Mouse (Mus musculus) hindbrain, embryonic 15.5 days (tissue): ENCODE measurements around the gene Gm5862. TPM values are rescaled to one million over a fixed set of nuclear protein-coding genes. Genes with fewer than 3 reads are reported as not detected.
"Not testable (repeated sequence)": the region's sequence is repeated elsewhere in the genome, so short reads cannot be mapped to it uniquely, and the experiment has no call there.

Experiments
- ATAC-seq: fragments of 200-750 bp; cut with Nextera tagmentation; 2 replicates; pipeline ENCODE4 v1.8.0; 2017; ENCODE audit warnings: low read depth, moderate number of reproducible peaks, moderate TSS enrichment; ENCODE audit not compliant: low FRiP score
- H3K27ac ChIP-seq: fragments of 300-500 bp; sonication (generic); replicated peaks from 2 replicates; pipeline ENCODE4 v1.5.1; 2015; ENCODE audit warnings: mild to moderate bottlenecking, inconsistent platforms
- H3K27me3 ChIP-seq: fragments of 300-500 bp; sonication (generic); 2 replicates; pipeline ENCODE4 v1.6.1; 2015; ENCODE audit warnings: control low read depth, inconsistent platforms
- H3K36me3 ChIP-seq: fragments of 300-500 bp; sonication (generic); 2 replicates; pipeline ENCODE4 v1.6.1; 2015; ENCODE audit warnings: control low read depth, inconsistent platforms
- H3K4me1 ChIP-seq: fragments of 300-500 bp; sonication (generic); replicated peaks from 2 replicates; pipeline ENCODE4 v1.6.1; 2015; ENCODE audit warnings: control low read depth, inconsistent platforms
- H3K4me2 ChIP-seq: fragments of 300-500 bp; sonication (generic); 2 replicates; pipeline ENCODE4 v1.6.1; 2015; ENCODE audit warnings: moderate library complexity, mild to moderate bottlenecking, inconsistent platforms
- H3K4me3 ChIP-seq: fragments of 300-500 bp; sonication (generic); 2 replicates; pipeline ENCODE4 v1.5.1; 2015; ENCODE audit warnings: mild to moderate bottlenecking, inconsistent platforms
- H3K9ac ChIP-seq: fragments of 300-500 bp; sonication (generic); 2 replicates; pipeline ENCODE4 v1.6.1; 2015; ENCODE audit warnings: inconsistent platforms
- H3K9me3 ChIP-seq: fragments of 300-500 bp; sonication (generic); 2 replicates; pipeline ENCODE4 v1.6.1; 2016; ENCODE audit warnings: control low read depth, inconsistent platforms
- WGBS: fragments of 180-500 bp; shearing (Covaris S2); methylation state at CpG from one replicate; pipeline ENCODE4 v1.1.7; 2015; 5-methylcytosine and 5-hydroxymethylcytosine counted together
- polyA plus RNA-seq: library from polyadenylated mRNA; unstranded; fragments of >200 nt; fragmentation: Nextera tagmentation; extraction: Ambion mirVana; gene quantifications from 2 replicates; pipeline ENCODE4 v1.2.1, GENCODE M21; 2015

Gm5862 gene
- polyA plus RNA-seq = 0.09 and 0.10 TPM in 2 replicates

DNA sequence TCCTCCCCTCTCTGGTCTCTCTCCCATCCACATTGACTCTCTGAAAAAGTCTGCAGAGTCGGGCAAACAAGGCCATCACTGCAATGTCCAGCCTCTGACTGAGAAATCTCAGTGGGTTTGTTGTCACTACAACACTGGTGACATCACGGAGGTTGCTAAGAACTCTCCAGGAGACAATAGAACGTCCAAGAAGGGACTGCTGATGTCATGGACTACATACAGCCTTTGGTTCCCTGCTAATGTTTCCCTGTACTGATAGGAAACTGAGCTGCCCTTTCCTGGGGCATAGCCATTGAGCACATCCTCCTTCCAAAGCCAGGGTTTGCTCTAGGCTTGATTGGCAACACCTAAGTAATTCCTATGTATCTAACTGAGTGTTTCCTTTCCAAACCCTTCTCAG is at the start of gene Gm5862:
Gene Gm5862, minus strand, starts transcription at position 101 of the 400 bp plus-strand sequence.
- WGBS = no CpG with 5 or more reads among the region's 3 CpGs
- not testable (repeated sequence) for H3K27ac ChIP-seq, H3K4me2 ChIP-seq, H3K4me1 ChIP-seq, H3K27me3 ChIP-seq, H3K4me3 ChIP-seq, ATAC-seq, H3K36me3 ChIP-seq, H3K9me3 ChIP-seq, H3K9ac ChIP-seq

DNA sequence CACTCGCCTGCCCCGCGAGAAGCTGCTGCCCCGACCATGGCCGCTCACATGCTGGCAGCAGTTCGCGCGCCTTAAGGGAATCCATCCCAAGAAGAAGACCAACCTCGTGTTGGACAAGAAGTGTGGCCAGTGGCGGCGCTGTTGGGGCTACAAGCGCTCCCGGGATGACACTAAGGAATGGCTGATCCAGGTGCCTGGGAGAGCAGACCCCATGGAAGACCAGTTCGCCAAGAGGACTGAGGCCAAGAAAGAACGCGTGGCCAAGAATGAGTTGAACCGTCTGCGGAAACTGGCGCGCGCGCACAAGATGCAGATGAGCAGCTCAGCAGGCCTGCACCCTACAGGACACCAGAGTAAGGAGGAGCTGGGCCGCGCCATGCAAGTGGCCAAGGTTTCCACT is 48.0 kb upstream of the Gm5862 start:
- H3K4me1 ChIP-seq = no peaks in the 10 kb centered on the region
- 92% methylated on average over 24 of the region's 24 CpGs for WGBS
- no peak overlapping the region for H3K27ac ChIP-seq
- H3K9ac ChIP-seq = no peak overlapping the region
- H3K36me3 ChIP-seq = no peaks in the 10 kb centered on the region
- H3K4me2 ChIP-seq = no peak overlapping the region
- H3K4me3 ChIP-seq = no peak overlapping the region
- no peaks in the 10 kb centered on the region for H3K27me3 ChIP-seq
- no peaks in the 10 kb centered on the region for H3K9me3 ChIP-seq
- ATAC-seq = no peak

DNA sequence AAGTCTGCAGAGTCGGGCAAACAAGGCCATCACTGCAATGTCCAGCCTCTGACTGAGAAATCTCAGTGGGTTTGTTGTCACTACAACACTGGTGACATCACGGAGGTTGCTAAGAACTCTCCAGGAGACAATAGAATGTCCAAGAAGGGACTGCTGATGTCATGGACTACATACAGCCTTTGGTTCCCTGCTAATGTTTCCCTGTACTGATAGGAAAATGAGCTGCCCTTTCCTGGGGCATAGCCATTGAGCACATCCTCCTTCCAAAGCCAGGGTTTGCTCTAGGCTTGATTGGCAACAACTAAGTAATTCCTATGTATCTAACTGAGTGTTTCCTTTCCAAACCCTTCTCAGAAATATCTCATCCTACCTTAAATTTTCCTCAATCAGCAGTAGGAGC is 35.8 kb upstream of the Gm5862 start, which contains the start of gene Gm7347:
Gene Gm7347, minus strand, starts transcription at position 101 of the 400 bp plus-strand sequence.
- WGBS = no CpG with 5 or more reads among the region's 2 CpGs
- not testable (repeated sequence) for H3K9me3 ChIP-seq, H3K9ac ChIP-seq, H3K27ac ChIP-seq, H3K36me3 ChIP-seq, H3K4me3 ChIP-seq, H3K4me2 ChIP-seq, ATAC-seq, H3K4me1 ChIP-seq, H3K27me3 ChIP-seq

DNA sequence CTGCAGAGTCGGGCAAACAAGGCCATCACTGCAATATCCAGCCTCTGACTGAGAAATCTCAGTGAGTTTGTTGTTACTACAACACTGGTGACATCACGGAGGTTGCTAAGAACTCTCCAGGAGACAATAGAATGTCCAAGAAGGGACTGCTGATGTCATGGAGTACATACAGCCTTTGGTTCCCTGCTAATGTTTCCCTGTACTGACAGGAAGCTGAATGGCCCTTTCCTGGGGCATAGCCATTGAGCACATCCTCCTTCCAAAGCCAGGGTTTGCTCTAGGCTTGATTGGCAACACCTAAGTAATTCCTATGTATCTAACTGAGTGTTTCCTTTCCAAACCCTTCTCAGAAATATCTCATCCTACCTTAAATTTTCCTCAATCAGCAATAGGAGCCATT is 16.7 kb upstream of the Gm5862 start, which contains the start of gene Speer4a:
Gene Speer4a, minus strand, starts transcription at position 101 of the 400 bp plus-strand sequence.
- WGBS = 81% methylated on average over 2 of the region's 2 CpGs
- H3K4me2 ChIP-seq, ATAC-seq: not testable (repeated sequence)

DNA sequence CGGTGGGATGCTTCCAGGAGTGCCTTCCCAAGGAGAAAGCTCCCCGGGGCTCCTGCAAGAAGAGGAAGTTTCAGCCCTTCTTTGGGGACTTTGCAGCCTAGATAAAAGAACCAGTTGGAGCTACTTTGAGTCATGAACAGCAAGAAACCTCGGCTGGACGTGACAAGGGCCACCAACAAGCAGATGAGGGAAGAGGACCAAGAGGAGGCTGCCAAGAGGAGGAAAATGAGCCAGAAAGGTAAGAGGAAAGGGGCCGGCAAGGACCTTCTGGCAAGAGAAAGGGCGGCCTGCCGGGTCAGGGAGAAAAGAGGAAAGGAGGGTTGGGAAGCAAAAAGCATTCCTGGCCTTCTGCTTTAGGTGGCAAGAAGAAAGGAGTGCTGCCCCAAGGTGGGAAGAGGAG is 15.0 kb downstream of the Gm5862 start:
- H3K36me3 ChIP-seq, H3K27ac ChIP-seq, H3K27me3 ChIP-seq, H3K4me1 ChIP-seq, ATAC-seq, H3K9ac ChIP-seq, H3K9me3 ChIP-seq: not testable (repeated sequence)
- Histone ChIP-seq H3K4me2 (peak overlapping the region; percentile 60), H3K4me3 (peak overlapping the region; percentile 38)
- WGBS = 67% methylated on average over 7 of the region's 7 CpGs

More for the DNA sequence above, 16.7 kb upstream of the Gm5862 start, which contains the start of gene Speer4a:
- H3K9ac ChIP-seq, H3K36me3 ChIP-seq, H3K4me3 ChIP-seq, H3K27me3 ChIP-seq, H3K27ac ChIP-seq, H3K9me3 ChIP-seq, H3K4me1 ChIP-seq: not testable (repeated sequence)

DNA sequence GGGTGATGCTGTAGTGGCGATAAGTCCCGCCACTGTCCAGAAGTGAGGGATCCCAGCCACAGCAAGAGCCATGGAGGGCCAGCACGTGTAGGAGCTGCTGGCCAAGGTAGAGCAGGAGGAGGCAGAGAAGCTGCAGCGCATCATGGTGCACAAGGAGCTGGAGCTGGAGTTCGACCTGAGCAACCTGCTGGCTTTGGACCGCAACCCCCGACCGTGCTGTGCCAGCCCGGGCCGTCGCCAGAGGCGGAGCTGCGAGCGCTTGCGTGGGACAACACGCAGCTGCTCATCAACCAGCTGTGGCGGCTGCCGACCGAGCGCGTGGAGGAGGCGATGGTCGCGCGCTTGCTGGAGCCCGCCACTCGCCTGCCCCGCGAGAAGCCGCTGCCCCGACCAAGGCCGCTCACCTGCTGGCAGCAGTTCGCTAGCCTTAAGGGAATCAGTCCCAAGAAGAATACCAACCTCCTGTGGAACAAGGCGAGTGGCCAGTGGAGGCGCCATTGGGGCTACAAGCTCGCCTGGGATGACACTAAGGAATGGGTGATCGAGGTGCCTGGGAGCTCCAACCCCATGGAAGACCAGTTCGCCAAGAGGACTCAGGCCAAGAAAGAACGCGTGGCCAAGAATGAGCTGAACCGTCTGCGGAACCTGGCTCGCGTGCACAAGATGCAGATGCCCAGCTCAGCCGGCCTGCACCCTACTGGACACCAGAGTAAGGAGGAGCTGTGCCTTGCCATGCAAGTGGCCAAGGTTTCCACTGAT is 15.6 kb downstream of the Gm5862 start:
- 20% methylated on average over 45 of the region's 45 CpGs for WGBS

DNA sequence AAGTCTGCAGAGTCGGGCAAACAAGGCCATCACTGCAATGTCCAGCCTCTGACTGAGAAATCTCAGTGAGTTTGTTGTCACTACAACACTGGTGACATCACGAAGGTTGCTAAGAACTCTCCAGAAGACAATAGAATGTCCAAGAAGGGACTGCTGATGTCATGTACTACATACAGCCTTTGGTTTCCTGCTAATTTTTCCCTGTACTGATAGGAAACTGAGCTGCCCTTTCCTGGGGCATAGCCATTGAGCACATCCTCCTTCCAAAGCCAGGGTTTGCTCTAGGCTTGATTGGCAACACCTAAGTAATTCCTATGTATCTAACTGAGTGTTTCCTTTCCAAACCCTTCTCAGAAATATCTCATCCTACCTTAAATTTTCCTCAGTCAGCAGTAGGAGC is 18.0 kb downstream of the Gm5862 start, which contains the start of gene Gm1979:
Gene Gm1979, minus strand, starts transcription at position 101 of the 400 bp plus-strand sequence.
- H3K4me2 ChIP-seq, H3K9me3 ChIP-seq, H3K4me1 ChIP-seq, ATAC-seq, H3K36me3 ChIP-seq, H3K4me3 ChIP-seq, H3K27ac ChIP-seq, H3K9ac ChIP-seq, H3K27me3 ChIP-seq: not testable (repeated sequence)
- 90% methylated on average over 1 of the region's 2 CpGs for WGBS

More for the DNA sequence above, 15.6 kb downstream of the Gm5862 start:
- Histone ChIP-seq H3K9ac (peak overlapping the region; percentile 35), H3K4me2 (peak overlapping the region; percentile 60), H3K4me3 (peak overlapping the region; percentile 38)
- peak; percentile 95 for ATAC-seq
- H3K36me3 ChIP-seq, H3K27me3 ChIP-seq, H3K4me1 ChIP-seq, H3K27ac ChIP-seq, H3K9me3 ChIP-seq: not testable (repeated sequence)

DNA sequence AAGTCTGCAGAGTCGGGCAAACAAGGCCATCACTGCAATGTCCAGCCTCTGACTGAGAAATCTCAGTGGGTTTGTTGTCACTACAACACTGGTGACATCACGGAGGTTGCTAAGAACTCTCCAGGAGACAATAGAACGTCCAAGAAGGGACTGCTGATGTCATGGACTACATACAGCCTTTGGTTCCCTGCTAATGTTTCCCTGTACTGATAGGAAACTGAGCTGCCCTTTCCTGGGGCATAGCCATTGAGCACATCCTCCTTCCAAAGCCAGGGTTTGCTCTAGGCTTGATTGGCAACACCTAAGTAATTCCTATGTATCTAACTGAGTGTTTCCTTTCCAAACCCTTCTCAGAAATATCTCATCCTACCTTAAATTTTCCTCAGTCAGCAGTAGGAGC is 34.2 kb downstream of the Gm5862 start, which contains the start of gene Gm21698:
Gene Gm21698, minus strand, starts transcription at position 101 of the 400 bp plus-strand sequence.
- H3K4me2 ChIP-seq, H3K4me1 ChIP-seq, H3K27ac ChIP-seq, ATAC-seq, H3K36me3 ChIP-seq, H3K9ac ChIP-seq, H3K9me3 ChIP-seq, H3K27me3 ChIP-seq, H3K4me3 ChIP-seq: not testable (repeated sequence)
- no CpG with 5 or more reads among the region's 3 CpGs for WGBS

DNA sequence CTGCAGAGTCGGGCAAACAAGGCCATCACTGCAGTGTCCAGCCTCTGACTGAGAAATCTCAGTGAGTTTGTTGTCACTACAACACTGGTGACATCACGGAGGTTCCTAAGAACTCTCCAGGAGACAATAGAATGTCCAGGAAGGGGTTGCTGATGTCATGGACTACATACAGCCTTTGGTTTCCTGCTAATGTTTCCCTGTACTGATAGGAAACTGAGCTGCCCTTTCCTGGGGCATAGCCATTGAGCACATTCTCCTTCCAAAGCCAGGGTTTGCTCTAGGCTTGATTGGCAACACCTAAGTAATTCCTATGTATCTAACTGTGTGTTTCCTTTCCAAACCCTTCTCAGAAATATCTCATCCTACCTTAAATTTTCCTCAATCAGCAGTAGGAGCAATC is 50.2 kb downstream of the Gm5862 start, which contains the start of gene Gm21680:
Gene Gm21680, minus strand, starts transcription at position 101 of the 400 bp plus-strand sequence.
- not testable (repeated sequence) for H3K9me3 ChIP-seq

More for the DNA sequence above, 50.2 kb downstream of the Gm5862 start, which contains the start of gene Gm21680:
- no CpG with 5 or more reads among the region's 2 CpGs for WGBS
- not testable (repeated sequence) for H3K27me3 ChIP-seq, H3K4me1 ChIP-seq, H3K4me3 ChIP-seq, ATAC-seq, H3K27ac ChIP-seq, H3K9ac ChIP-seq, H3K36me3 ChIP-seq, H3K4me2 ChIP-seq

Other genes with a start within 250 kb of the Gm5862 start
- not detected in 2 replicates for gene Gm21663, start 80.5 kb downstream of the Gm5862 start, polyA plus RNA-seq
- gene Gm21671, start 68.5 kb downstream of the Gm5862 start, polyA plus RNA-seq = 0.10 and 0.18 TPM in 2 replicates
- 0.21 and 0.30 TPM in 2 replicates for gene Gm21680, start 50.3 kb downstream of the Gm5862 start, polyA plus RNA-seq
- gene Gm21698, start 34.3 kb downstream of the Gm5862 start, polyA plus RNA-seq = 0.21 and 0.37 TPM in 2 replicates
- 0.31 and 0.33 TPM in 2 replicates for gene Gm1979, start 18.1 kb downstream of the Gm5862 start, polyA plus RNA-seq
- gene Speer4a, start 16.6 kb upstream of the Gm5862 start, polyA plus RNA-seq = 0.14 and 0.18 TPM in 2 replicates
- 0.09 and 0.21 TPM in 2 replicates for gene Gm7347, start 35.7 kb upstream of the Gm5862 start, polyA plus RNA-seq
- gene Gm10471, start 66.4 kb upstream of the Gm5862 start, polyA plus RNA-seq = 0.12 and 0.21 TPM in 2 replicates
- 0.48 TPM in 1 of 2 replicates, not detected in the other for gene 5031410I06Rik, start 82.4 kb upstream of the Gm5862 start, polyA plus RNA-seq
- gene Gm10220, start 98.5 kb upstream of the Gm5862 start, polyA plus RNA-seq = 0.10 and 0.14 TPM in 2 replicates
- gene Gm7361, start 234.8 kb upstream of the Gm5862 start, polyA plus RNA-seq = 0.21 and 0.35 TPM in 2 replicates